Mouse (Mus musculus): ENCODE measurements at regions not wholly inside any gene's neighbourhood (a gene's known extent, or its start where the extent isn't known, plus 50 kb on each side); places are given as distances from the start of the nearest gene placed in this dataset.

GRCm38 (mm10) chr16:70868241-70868640 lies 554.5 kb downstream of the Gbe1 start:
- no peaks in the 10 kb centered on the region for H3K27me3 ChIP-seq (ENCODE audit: control insufficient read depth, insufficient read depth, low read length, poor library complexity, severe bottlenecking)
- H3K36me3 ChIP-seq (ENCODE audit: control insufficient read depth, insufficient read depth, low read length, poor library complexity, severe bottlenecking): no peaks in the 10 kb centered on the region
- DNase-seq (ENCODE audit: low read depth, low spot score): no peak

- no peak for DNase-seq (ENCODE audit: low read depth, low spot score)
- H3K27me3 ChIP-seq (ENCODE audit: control insufficient read depth, insufficient read depth, low read length, poor library complexity, severe bottlenecking): no peaks in the 10 kb centered on the region
These were observed 555.5 kb downstream of the Gbe1 start for GRCm38 (mm10) chr16:70869205-70869604.

GRCm38 (mm10) chr16:70874080-70874479 lies 560.3 kb downstream of the Gbe1 start:
- Histone ChIP-seq H3K27me3 (ENCODE audit: control insufficient read depth, insufficient read depth, low read length, poor library complexity, severe bottlenecking) (no peaks in the 10 kb centered on the region), H3K36me3 (ENCODE audit: control insufficient read depth, insufficient read depth, low read length, poor library complexity, severe bottlenecking) (no peaks in the 10 kb centered on the region)
- no peak for DNase-seq (ENCODE audit: low read depth, low spot score)

More at GRCm38 (mm10) chr16:70869205-70869604, 555.5 kb downstream of the Gbe1 start:
- H3K36me3 ChIP-seq (ENCODE audit: control insufficient read depth, insufficient read depth, low read length, poor library complexity, severe bottlenecking): no peaks in the 10 kb centered on the region

- Histone ChIP-seq H3K36me3 (ENCODE audit: control insufficient read depth, insufficient read depth, low read length, poor library complexity, severe bottlenecking) (no peaks in the 10 kb centered on the region), H3K27me3 (ENCODE audit: control insufficient read depth, insufficient read depth, low read length, poor library complexity, severe bottlenecking) (no peaks in the 10 kb centered on the region)
- DNase-seq (ENCODE audit: low read depth, low spot score): no peak
These were observed 566.9 kb downstream of the Gbe1 start for GRCm38 (mm10) chr16:70880678-70881077.

- H3K36me3 ChIP-seq (ENCODE audit: control insufficient read depth, insufficient read depth, low read length, poor library complexity, severe bottlenecking): no peaks in the 10 kb centered on the region
- no peak for DNase-seq (ENCODE audit: low read depth, low spot score)
- no peaks in the 10 kb centered on the region for H3K27me3 ChIP-seq (ENCODE audit: control insufficient read depth, insufficient read depth, low read length, poor library complexity, severe bottlenecking)
These were observed 567.5 kb downstream of the Gbe1 start for GRCm38 (mm10) chr16:70881098-70881850.

- Histone ChIP-seq H3K27me3 (ENCODE audit: control insufficient read depth, insufficient read depth, low read length, poor library complexity, severe bottlenecking) (no peaks in the 10 kb centered on the region), H3K36me3 (ENCODE audit: control insufficient read depth, insufficient read depth, low read length, poor library complexity, severe bottlenecking) (no peaks in the 10 kb centered on the region)
- DNase-seq (ENCODE audit: low read depth, low spot score): no peak
These were observed 586.3 kb downstream of the Gbe1 start for GRCm38 (mm10) chr16:70900085-70900484.

- H3K36me3 ChIP-seq (ENCODE audit: control insufficient read depth, insufficient read depth, low read length, poor library complexity, severe bottlenecking): no peaks in the 10 kb centered on the region
- H3K27me3 ChIP-seq (ENCODE audit: control insufficient read depth, insufficient read depth, low read length, poor library complexity, severe bottlenecking): no peaks in the 10 kb centered on the region
- no peak for DNase-seq (ENCODE audit: low read depth, low spot score)
These were observed 606.3 kb downstream of the Gbe1 start for GRCm38 (mm10) chr16:70920047-70920446.

- Histone ChIP-seq H3K36me3 (ENCODE audit: control insufficient read depth, insufficient read depth, low read length, poor library complexity, severe bottlenecking) (no peaks in the 10 kb centered on the region), H3K27me3 (ENCODE audit: control insufficient read depth, insufficient read depth, low read length, poor library complexity, severe bottlenecking) (no peaks in the 10 kb centered on the region)
- no peak for DNase-seq (ENCODE audit: low read depth, low spot score)
These were observed 615.9 kb downstream of the Gbe1 start for GRCm38 (mm10) chr16:70929651-70930050.

GRCm38 (mm10) chr16:70935959-70936358 lies 622.2 kb downstream of the Gbe1 start:
- no peak for DNase-seq (ENCODE audit: low read depth, low spot score)
- Histone ChIP-seq H3K36me3 (ENCODE audit: control insufficient read depth, insufficient read depth, low read length, poor library complexity, severe bottlenecking) (no peaks in the 10 kb centered on the region), H3K27me3 (ENCODE audit: control insufficient read depth, insufficient read depth, low read length, poor library complexity, severe bottlenecking) (no peaks in the 10 kb centered on the region)

GRCm38 (mm10) chr16:70952937-70953336 lies 639.2 kb downstream of the Gbe1 start:
- Histone ChIP-seq H3K27me3 (ENCODE audit: control insufficient read depth, insufficient read depth, low read length, poor library complexity, severe bottlenecking) (no peaks in the 10 kb centered on the region), H3K36me3 (ENCODE audit: control insufficient read depth, insufficient read depth, low read length, poor library complexity, severe bottlenecking) (no peaks in the 10 kb centered on the region)
- no peak for DNase-seq (ENCODE audit: low read depth, low spot score)
